22 mouse cellular contexts compared by ENCODE assay signal in the genomic region with DNA sequence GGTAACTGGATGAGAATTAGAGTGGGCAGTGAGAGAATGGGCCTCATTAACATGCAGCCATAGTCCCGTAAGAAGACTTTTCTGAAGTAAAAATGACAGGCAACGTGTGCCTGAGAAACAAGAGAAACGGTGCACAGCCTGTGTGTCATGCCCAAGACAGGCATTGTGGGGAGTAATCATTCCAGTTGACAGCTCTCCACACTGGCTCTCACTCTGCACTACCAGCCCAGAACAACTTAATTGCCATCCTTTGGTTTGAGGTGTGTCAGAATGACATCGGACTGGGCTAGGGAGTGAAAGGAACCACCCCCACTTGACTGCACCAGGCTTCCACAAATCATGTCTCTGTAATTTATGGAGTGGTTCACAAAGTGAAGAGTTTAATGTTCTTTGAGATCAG.
DNase-seq lines count a peak whose midpoint lies in the region; ATAC-seq and TF ChIP-seq lines count a peak whose summit lies in the region.
"Had no signal": no experiment of that assay in that cellular context is flagged by ENCODE, and none has a peak within 500 bp of the region (broad histone marks: within the 10 kb centered on the region; RNA-seq: fewer than 3 reads in every experiment).

No protein-coding gene starts in this region.

- ATAC-seq in forebrain, embryonic 13.5 days, result 0 out of 2 replicates have a peak, but pooled peaks have one; percentile 41
- ATAC-seq in forebrain, postnatal 0 days, result no peak
- ATAC-seq: activated CD4-positive, CD25-positive, alpha-beta regulatory T cell, adult 4 months; forebrain, embryonic 14.5 days; hindbrain, embryonic 16.5 days; intestine, embryonic 15.5 days had no signal

- no peak for TF ChIP-seq POLR2A in brain, embryonic 14.5 days (IDR thresholded peaks at IDR 0.05; ENCODE audit: borderline replicate concordance, extremely low read depth, insufficient read depth, insufficient read length, poor library complexity, severe bottlenecking)

- no peak overlapping the region for H3K27ac ChIP-seq in forebrain, embryonic 13.5 days
- H3K27ac ChIP-seq in forebrain, postnatal 0 days (ENCODE audit: low read depth, low read length), result no peak overlapping the region
- H3K27ac ChIP-seq: hindbrain, embryonic 10.5 days; hindbrain, embryonic 13.5 days; intestine, embryonic 15.5 days had no signal

- H3K4me1 ChIP-seq in forebrain, embryonic 13.5 days, result no peaks in the 10 kb centered on the region
- H3K4me1 ChIP-seq in forebrain, postnatal 0 days (ENCODE audit: insufficient read depth), result no peaks in the 10 kb centered on the region
- H3K4me1 ChIP-seq: hindbrain, embryonic 10.5 days; hindbrain, embryonic 13.5 days; intestine, embryonic 15.5 days had no signal

- H3K4me2 ChIP-seq in forebrain, embryonic 13.5 days, result no peak overlapping the region
- H3K4me2 ChIP-seq in forebrain, postnatal 0 days (ENCODE audit: low read depth), result no peak overlapping the region
- H3K4me2 ChIP-seq: heart, embryonic 11.5 days; hindbrain, embryonic 13.5 days; intestine, embryonic 15.5 days had no signal

- no peak for TF ChIP-seq CTCF in forebrain, postnatal 0 days (IDR thresholded peaks at IDR 0.05; ENCODE audit: low read depth)
- TF ChIP-seq CTCF in brain, embryonic 14.5 days (IDR thresholded peaks at IDR 0.05; ENCODE audit: borderline replicate concordance, extremely low read depth, insufficient read depth, insufficient read length), result no peak

- H3K9me3 ChIP-seq in forebrain, embryonic 13.5 days (replicated peaks), result no peaks in the 10 kb centered on the region
- no peaks in the 10 kb centered on the region for H3K9me3 ChIP-seq in forebrain, postnatal 0 days (ENCODE audit: low read length)
- H3K9me3 ChIP-seq: hindbrain, embryonic 10.5 days; hindbrain, embryonic 13.5 days; intestine, embryonic 15.5 days had no signal

- H3K36me3 ChIP-seq in forebrain, embryonic 13.5 days (ENCODE audit: poor library complexity, severe bottlenecking), result no peaks in the 10 kb centered on the region
- no peaks in the 10 kb centered on the region for H3K36me3 ChIP-seq in forebrain, postnatal 0 days (ENCODE audit: insufficient read depth)
- H3K36me3 ChIP-seq: hindbrain, embryonic 10.5 days; hindbrain, embryonic 13.5 days; intestine, embryonic 15.5 days had no signal

- no peak overlapping the region for H3K9ac ChIP-seq in forebrain, embryonic 13.5 days
- no peak overlapping the region for H3K9ac ChIP-seq in forebrain, postnatal 0 days
- H3K9ac ChIP-seq: hindbrain, embryonic 13.5 days; intestine, embryonic 15.5 days had no signal

- H3K27me3 ChIP-seq in forebrain, embryonic 13.5 days, result no peaks in the 10 kb centered on the region
- H3K27me3 ChIP-seq in forebrain, postnatal 0 days (ENCODE audit: insufficient read depth, low read length), result no peaks in the 10 kb centered on the region
- H3K27me3 ChIP-seq: hindbrain, embryonic 13.5 days; intestine, embryonic 15.5 days had no signal

- H3K4me3 ChIP-seq in forebrain, embryonic 13.5 days, result no peak overlapping the region
- no peak overlapping the region for H3K4me3 ChIP-seq in forebrain, postnatal 0 days (ENCODE audit: low read depth, low read length)
- H3K4me3 ChIP-seq: hindbrain, embryonic 10.5 days; hindbrain, embryonic 13.5 days; intestine, embryonic 15.5 days had no signal

- DNase-seq in embryo, embryonic 11 days, result peak; percentile 1
- DNase-seq in embryo, embryonic 10 days (ENCODE audit: low spot score), result no peak
- DNase-seq in forebrain, postnatal 0 days, result no peak
- peak; percentile 48 for DNase-seq in brain, embryonic 14.5 days (ENCODE audit: low read depth)
- no peak for DNase-seq in cerebellum, adult 9-11 months
- DNase-seq: adrenal gland, adult 8-10 months; adrenal gland, postnatal 25 days; cerebellum, adult 18-20 months; cerebellum, adult 9-10 months; cerebellum, postnatal 25 days; gastrocnemius, postnatal 10 days; gastrocnemius, postnatal 36 days; heart, postnatal 36 days; kidney, adult 11 months had no signal

- 43% methylated on average over 4 of the region's 4 CpGs for WGBS in forebrain, embryonic 13.5 days
- 38% methylated on average over 4 of the region's 4 CpGs for WGBS in forebrain, postnatal 0 days

Comparison
In these comparisons a context has a peak if more than half of its experiments do, and no peak if none do; other contexts are left out.
1. DNase-seq: peak in embryo, embryonic 11 days (single experiment) and brain, embryonic 14.5 days (single experiment); none in embryo, embryonic 10 days (single experiment), forebrain, postnatal 0 days (single experiment) and cerebellum, adult 9-11 months (single experiment).